Mouse (Mus musculus) frontal cortex, postnatal 36 days (tissue): ENCODE results near the gene Olfr802.

Experiments
- DNase-seq, 2 experiments: peaks; one replicate each; pipeline ENCODE4 v3.0.0; 2022; ENCODE audit warnings: low spot score in 2 of 2

The Olfr802 gene

GRCm38 (mm10) chr10:129688069-129688468 lies at the start of gene Olfr802:
Gene Olfr802, minus strand, starts transcription at chr10:129688169.
- no peak for DNase-seq

DNA sequence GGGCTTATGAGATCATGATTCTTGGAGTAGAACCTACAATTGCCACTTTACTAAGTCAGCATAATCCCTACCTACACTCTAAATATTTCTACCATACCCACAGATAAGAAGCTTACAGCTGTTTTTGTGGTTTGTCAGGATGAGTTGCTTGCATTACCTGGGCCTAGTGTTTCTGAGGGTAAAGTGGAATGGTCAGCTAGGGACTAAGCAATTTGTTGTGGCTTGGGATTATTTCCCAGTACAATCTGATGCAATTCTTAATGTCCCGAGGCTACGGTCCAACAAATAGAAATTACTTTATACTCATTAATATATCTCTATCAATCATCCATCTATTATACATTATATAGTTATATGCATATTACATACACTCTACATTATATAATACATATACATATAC lies 41.3 kb upstream of the Olfr802 start, which contains the start of gene Olfr805:
TSS of gene Olfr805 (minus strand) at position 101 of the 400 bp plus-strand sequence.
- DNase-seq, result no peak

DNA sequence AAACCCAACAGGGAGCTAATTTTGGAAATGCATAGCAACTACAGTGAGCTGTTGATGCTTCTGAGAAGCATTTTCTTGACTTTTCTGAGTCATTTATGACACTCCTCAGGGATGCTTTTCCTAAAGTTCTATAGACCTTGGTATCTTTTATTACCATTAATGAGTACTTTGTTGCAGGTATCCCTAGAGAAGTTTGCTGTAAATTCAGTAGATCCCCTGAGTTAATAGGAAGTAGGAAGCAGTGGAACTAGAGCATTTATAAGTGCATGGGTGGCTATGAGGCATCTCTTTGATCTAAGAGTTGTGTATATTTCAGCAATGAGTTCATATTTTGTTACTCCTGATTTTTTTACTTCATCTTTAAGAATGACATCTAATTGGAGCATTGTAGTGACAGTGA lies 14.9 kb upstream of the Olfr802 start, which contains the start of gene Olfr804:
TSS of gene Olfr804 (plus strand) at position 301 of the 400 bp plus-strand sequence.
- DNase-seq, result no peak

DNA sequence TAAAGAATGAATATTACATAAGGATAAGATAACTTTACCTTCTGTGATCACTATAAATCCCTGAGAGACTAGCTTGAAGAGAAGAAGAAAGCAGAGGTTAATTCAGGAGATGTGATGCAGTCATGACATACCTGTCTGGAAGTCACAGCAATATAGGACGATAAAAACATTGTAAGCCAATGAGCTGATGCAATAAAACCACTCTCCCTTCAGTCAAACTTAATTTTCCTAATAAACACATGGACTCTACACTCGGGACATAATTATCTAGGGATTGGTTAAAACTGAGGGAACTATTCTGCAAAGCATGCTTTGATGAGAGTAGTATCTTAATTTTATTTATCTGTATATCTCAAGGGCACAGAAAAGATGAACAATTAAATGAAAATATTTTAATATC lies 6.2 kb upstream of the Olfr802 start, which contains the start of gene Olfr803:
TSS of gene Olfr803 (minus strand) at position 101 of the 400 bp plus-strand sequence.
- DNase-seq, result no peak

DNA sequence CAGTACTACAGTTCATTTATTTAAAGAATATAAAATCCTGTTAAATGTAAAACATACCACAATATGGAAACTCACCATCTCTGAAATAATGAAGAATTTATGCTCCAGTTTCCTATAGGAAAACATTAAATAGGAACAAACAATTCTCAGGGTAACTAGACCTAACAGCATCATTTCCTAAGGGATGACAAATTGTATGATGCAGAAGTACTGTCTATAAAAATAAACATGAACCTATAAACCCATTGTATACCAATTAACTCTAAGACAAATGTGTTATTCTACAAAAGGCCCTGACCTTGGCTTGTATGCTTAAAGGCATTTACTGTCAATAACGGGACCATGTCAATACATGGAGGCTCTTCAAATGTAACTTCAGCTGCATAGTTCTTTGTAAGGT lies 14.2 kb downstream of the Olfr802 start, which contains the start of gene Olfr801:
TSS of gene Olfr801 (minus strand) at position 101 of the 400 bp plus-strand sequence.
- no peak for DNase-seq

DNA sequence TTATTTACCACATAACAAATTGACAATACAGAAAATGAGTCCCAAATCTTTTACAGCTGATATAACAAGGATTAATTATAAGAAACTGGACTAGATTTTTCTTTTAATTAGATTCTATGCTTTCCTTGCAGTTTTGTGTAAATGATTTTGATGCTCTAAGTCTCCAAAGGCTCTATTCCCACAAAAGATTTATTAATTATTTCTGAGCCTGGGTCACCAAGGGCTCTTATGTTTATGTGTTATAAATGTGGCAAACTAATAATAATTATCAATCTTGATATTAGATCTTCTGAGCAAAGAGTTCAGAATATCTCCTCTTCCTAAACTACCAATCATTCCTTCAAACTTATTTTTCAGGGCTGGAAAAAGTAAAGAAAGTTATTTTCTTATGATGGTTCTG lies 30.6 kb downstream of the Olfr802 start, which contains the start of gene Olfr800:
TSS of gene Olfr800 (plus strand) at position 301 of the 400 bp plus-strand sequence.
- DNase-seq, result no peak

DNA sequence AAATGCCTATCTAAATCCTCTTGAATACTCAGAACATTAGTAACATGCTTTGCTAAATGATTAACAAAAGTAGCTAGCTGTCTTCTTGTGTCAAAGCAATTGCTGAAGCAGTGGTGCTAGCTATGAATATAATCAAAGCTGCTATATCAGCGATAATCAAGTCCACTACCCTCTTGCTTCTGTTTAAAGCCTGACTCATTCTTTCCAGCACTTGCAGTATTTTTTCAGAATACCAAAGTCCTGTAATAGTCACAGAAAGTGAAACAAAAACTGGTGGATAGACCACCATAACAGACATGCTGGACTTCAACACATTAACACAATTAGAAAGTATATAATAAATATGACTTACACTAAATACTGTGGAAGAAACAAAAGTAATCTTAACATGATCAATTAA lies 36.2 kb downstream of the Olfr802 start:
- DNase-seq, result no peak

DNA sequence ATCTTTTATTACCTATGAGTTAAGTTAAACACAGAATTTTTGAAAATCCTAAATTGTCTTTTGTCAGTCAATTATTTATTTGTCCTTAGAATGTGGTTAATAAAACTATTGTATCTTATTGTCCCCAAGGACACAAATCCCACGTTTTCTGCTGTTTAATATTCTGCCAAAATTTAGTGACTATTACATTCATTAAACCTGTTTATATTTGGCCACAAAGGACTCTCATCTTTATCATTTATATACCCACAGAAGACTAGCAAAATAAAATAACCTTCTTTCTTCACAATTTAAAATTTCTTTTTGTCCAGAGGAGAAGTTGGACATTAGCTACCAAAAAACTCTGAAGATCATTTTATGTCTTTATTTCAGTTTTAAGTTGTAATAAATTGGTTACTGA lies 50.8 kb downstream of the Olfr802 start, which contains the start of gene Olfr799:
TSS of gene Olfr799 (plus strand) at position 301 of the 400 bp plus-strand sequence.
- no peak for DNase-seq

DNA sequence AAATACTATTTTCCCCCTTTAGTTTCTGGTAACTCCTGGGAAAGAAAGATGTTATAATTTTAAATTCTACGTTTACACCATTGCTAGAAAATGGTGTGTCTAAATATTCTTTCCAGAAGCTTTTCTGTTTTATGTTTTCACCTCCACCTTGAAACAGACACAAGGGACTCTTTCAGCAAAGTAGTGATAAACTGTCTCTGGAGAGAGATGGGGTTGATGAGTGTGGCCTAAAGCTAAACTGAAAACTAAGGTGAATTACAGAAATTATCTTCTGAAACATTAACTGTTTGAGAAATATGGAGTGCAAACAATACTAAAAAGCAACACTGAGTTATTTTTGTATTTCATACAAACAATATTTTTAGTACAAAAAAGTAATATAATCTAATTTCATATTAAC lies 60.1 kb downstream of the Olfr802 start, which contains the start of gene Olfr798:
TSS of gene Olfr798 (minus strand) at position 101 of the 400 bp plus-strand sequence.
- DNase-seq, result no peak
